Mouse (Mus musculus): ENCODE data around the gene Phf21a.

Phf21a gene

GRCm38 (mm10) chr2:92347191-92347590, 254.3 kb downstream of the Phf21a start:
- POLR2A ChIA-PET = interaction anchor here in 2 of 4 experiments (0.6 to 1.6 kb wide), 2 partner anchors 20 to 23 kb away, joined by 4 to 10 read pairs; no protein-coding TSS in a partner anchor

DNA sequence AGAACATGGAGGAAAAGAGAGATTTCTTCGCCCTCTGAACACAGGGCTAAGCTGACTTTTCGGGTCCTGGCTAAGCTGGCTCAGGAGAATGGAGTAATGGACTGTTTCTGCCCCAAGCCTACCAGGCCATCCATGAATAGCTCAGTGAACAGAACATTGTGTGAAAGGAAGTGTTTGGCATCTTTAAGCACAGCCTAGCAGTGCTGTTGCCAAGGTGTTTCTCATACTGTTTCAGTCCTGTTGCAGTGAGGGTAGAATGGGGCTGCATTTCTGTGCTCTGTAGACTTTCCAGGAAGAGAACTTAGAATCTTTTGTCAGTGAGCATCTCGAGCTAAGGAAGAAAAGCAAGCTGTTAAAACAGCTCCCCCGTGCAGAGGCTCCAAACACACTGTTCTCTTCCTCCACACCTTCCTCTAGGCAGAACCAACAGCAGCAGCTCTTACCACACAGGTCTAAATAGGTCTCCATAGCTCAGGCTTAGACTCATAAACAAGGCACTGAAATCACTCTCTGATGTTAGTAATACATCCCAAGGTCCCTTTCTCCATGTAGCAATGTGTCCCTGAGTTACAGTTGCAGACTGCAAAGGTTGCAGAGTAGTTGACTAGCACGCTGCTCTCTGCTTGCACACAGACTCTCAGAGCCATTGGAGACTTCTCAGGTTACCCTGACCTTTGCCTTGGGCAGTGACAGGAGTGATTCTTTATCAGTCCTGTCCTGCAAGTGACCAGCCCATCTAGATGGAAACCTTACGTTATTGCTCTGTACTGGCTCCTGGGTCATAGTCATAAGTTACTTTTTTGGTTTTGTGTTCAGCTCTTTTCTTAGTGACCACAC, 256.9 kb downstream of the Phf21a start:
- ChIA-PET POLR2A (interaction anchor here in 2 of 4 experiments (0.7 to 1.8 kb wide), 4 partner anchors 8 to 141 kb away, joined by 3 to 6 read pairs (median 3); partner anchors contain the start of genes Large2 (in 1 of the 2) and Pex16 (in 1 of the 2)), CTCF (interaction anchor here in 2 of 4 experiments (0.6 to 0.7 kb wide), 2 partner anchors 50 to 155 kb away, joined by 3 read pairs; no protein-coding TSS in a partner anchor)

More at GRCm38 (mm10) chr2:92347191-92347590, 254.3 kb downstream of the Phf21a start:
- CTCF ChIA-PET = no interaction called here

DNA sequence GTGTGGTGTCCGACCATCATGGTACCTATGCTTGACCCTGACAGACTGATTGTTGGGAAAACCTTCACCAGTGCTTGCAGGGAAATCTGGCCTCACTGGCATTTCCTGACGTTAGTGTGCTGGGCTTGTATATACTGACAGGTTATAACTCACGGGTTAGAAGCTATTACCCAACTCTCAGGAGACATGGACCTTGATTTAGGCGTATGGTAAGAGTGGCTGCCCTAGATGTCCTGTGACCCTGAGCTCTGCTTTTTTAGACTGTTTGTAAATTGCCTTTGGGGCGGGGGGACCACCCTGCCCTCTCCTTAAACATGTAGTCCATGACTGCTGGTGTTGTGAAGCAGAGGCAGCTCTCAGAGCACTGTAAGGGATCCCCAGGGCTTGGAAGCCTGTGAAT, 257.8 kb downstream of the Phf21a start:
- ChIA-PET POLR2A (interaction anchor here in 2 of 4 experiments (0.6 to 1.4 kb wide), 4 partner anchors 7 to 17 kb away, joined by 3 to 4 read pairs (median 3); no protein-coding TSS in a partner anchor), CTCF (no interaction called here)

DNA sequence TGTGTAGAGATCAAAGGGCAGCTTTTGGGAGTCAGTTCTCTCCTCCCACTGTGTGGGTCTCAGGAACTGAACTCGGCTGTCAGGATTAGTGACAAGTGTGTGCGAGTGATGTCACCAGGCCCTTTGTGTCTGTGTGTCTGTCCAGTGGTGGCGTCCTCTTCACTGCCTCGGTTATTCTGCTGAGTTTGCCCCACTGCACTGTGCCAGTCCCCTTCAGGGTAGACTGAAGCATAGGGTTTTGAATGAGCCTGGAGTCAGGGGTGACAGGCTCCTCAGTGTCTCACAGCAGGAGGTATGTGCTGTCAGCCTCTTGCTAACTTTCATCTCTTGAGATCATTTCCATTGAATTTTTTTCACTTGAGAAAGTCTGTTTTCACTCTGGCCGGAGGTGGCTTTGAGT, 260.5 kb downstream of the Phf21a start:
- CTCF ChIA-PET = interaction anchor here in 1 of 4 experiments (1.2 kb wide), 1 partner anchor 423 kb away, joined by 3 read pairs; no protein-coding TSS in a partner anchor
- POLR2A ChIA-PET = no interaction called here

DNA sequence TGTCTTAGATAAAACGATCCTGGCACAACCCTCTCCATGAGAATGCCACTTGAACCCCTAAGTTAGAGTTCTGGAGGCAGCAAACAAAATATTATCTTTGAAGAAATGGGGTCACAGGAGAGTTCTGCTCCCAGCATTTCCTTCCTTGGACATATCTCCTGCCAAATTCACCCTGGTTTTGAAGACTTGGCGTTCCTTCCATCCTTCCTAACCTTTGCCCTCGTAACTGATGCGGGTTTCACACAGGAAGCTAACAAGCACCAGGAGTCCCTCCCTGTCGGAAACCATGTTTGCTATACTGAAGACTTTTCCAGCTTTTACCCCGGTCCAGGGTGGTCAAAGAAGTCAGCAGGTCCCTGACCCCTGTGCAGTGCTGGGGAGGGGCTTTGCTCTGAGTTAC, 261.3 kb downstream of the Phf21a start:
- ChIA-PET POLR2A (no interaction called here), CTCF (interaction anchor here in 2 of 4 experiments (0.6 to 1.2 kb wide), 2 partner anchors 299 to 424 kb away, joined by 3 to 4 read pairs; no protein-coding TSS in a partner anchor)

DNA sequence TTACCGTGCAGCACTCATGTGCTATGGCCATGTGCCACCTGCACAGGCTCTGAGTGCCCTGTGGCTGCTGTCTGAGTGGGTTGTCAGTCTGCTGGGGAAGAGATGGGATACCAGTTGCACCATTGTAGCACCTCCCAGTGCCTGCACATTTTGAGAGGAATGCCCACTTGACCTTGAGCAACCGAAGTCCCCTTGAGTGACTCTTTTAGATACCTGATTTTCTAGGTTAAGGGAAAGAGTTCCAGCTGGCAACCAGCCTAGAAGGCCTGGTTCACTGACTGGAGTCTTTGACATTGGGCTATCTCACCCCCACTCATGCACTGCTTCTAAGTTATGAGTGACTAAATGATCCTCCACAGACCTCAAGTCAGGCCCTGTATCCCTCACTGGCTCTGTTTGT, 266.4 kb downstream of the Phf21a start:
- ChIA-PET CTCF (no interaction called here), POLR2A (interaction anchor here in 2 of 4 experiments (1.1 to 1.8 kb wide), 5 partner anchors 7 to 51 kb away, joined by 3 to 6 read pairs (median 3); partner anchors contain the start of genes Large2 (in 1 of the 2) and Pex16 (in 1 of the 2))

DNA sequence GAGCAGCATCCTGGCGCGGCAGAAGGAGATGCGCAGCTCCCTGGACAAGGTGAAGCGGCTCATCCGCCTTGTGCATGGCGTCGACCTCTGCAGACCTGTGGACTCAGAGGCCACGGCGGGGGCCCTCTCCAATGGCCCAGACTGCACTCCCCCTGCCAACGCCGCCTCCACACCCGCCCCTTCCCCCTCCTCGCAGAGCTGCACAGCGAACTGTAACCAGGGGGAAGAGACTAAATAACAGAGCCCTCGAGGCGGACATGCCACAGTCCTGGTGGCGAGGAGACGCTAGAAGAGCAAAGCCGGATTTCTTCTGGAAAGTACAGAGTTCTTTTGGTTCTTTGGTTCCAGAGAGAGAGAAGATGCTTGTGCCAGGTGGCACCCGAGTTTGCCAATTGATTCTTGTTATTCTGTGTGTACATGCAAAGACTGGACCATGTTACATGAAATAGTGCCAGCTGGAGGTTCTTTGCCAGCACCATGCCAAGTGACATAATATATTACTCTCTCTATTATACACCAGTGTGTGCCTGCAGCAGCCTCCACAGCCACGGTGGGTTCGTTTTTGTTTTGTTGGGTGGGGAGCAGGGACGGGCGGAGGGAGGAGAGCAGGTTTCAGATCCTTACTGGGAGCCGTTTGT, 267.4 kb downstream of the Phf21a start:
- POLR2A ChIA-PET = interaction anchor here in 2 of 4 experiments (1.1 to 1.8 kb wide), 5 partner anchors 9 to 50 kb away, joined by 3 to 5 read pairs (median 3); partner anchors contain the start of genes Large2 (in 1 of the 2) and Pex16 (in 1 of the 2)
- CTCF ChIA-PET = interaction anchor here in 2 of 4 experiments (0.6 to 1.0 kb wide), 2 partner anchors 126 to 379 kb away, joined by 3 read pairs; no protein-coding TSS in a partner anchor

GRCm38 (mm10) chr2:92360893-92361292, 268.0 kb downstream of the Phf21a start:
- POLR2A ChIA-PET = interaction anchor here in 1 of 4 experiments (1.8 kb wide), 1 partner anchor 8 kb away, joined by 5 read pairs; no protein-coding TSS in a partner anchor
- CTCF ChIA-PET = interaction anchor here in 1 of 4 experiments (1.0 kb wide), 1 partner anchor 125 kb away, joined by 3 read pairs; no protein-coding TSS in a partner anchor

GRCm38 (mm10) chr2:92361795-92362194, 268.9 kb downstream of the Phf21a start:
- POLR2A ChIA-PET = no interaction called here
- CTCF ChIA-PET = no interaction called here

DNA sequence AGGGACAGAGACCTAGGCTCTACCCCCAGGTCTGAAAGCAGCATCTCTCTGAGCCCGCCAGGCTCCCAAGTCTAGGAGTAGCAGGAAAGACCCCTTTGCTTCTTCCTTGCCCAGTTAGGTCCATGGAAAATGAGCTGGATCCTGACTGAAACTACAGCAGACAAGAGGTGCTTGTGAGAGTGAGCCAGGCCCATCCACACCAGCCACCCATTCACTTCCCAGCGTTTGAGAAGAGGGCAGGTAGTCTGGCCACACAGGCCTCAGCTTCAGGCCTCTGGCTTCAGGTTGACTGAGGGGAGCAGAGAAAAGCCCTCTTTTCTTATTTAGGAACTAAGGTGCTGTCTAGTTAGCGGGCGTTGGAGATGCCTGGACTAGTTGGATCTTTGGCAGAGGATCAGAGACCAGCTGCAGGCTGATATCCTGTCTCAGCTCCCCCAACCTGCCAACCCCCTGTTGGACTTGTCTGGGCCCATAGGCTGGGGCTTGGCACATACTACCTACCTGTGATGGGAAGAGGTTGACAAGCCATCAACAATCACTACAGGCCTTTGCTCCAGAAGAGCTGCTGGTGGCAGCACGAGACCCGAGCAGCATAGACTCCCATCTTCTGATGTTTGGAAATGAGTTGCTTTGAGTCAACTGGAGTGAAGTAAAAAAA, 269.8 kb downstream of the Phf21a start:
- ChIA-PET CTCF (interaction anchor here in 1 of 4 experiments (0.5 to 0.6 kb wide), 2 partner anchors 623 to 1539 kb away, joined by 7 to 8 read pairs; no protein-coding TSS in a partner anchor), POLR2A (interaction anchor here in 3 of 4 experiments (0.8 to 2.0 kb wide), 4 partner anchors 9 to 17 kb away, joined by 3 to 8 read pairs (median 5); partner anchors contain the start of genes Large2 (in 2 of the 3) and Pex16 (in 2 of the 3))

DNA sequence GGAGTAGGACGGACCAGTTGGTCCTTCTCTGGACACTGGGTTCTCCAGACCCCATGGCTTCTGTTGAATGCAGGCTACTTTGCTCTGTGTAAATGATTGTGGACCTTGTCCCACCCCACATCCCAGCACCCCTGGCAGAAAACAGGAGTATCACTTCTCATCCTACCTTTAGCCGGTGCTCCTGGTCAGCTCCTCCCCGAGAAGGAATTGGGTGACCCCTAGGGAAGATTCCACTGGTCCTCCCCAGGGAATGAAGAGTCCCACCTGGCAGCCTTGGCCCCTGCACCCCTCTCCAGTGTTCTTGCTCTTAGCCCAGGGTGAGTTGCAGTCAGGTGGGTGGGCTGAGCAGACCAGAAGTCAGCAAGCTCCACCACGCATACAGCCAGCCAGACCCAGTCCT, 271.2 kb downstream of the Phf21a start:
- CTCF ChIA-PET = no interaction called here
- POLR2A ChIA-PET = interaction anchor here in 3 of 4 experiments (0.7 to 2.0 kb wide), 3 partner anchors 11 to 51 kb away, joined by 3 to 8 read pairs (median 5); partner anchors contain the start of genes Large2 (in 2 of the 3) and Pex16 (in 2 of the 3)

GRCm38 (mm10) chr2:92365568-92365967, 272.7 kb downstream of the Phf21a start:
- POLR2A ChIA-PET = interaction anchor here in 2 of 4 experiments (2.5 to 13.4 kb wide), 4 partner anchors 7 to 62 kb away, joined by 6 to 178 read pairs (median 19); partner anchors contain the start of genes Large2 (in 2 of the 2), Pex16 (in 2 of the 2) and Cry2 (in 1 of the 2)

GRCm38 (mm10) chr2:92367383-92368029, 274.6 kb downstream of the Phf21a start:
- ChIA-PET POLR2A (interaction anchor here in 3 of 4 experiments (0.6 to 13.4 kb wide), 24 partner anchors 8 to 1563 kb away, joined by 3 to 178 read pairs (median 4); partner anchors contain the start of genes Large2 (in 2 of the 3), Pex16 (in 2 of the 3), Cry2 (in 1 of the 3) and Ddb2 (in 1 of the 3)), CTCF (interaction anchor here in 2 of 4 experiments (0.5 to 1.3 kb wide), 4 partner anchors 10 to 435 kb away, joined by 3 to 5 read pairs (median 4); partner anchors contain the start of gene Mdk (in 1 of the 2))

More at GRCm38 (mm10) chr2:92365568-92365967, 272.7 kb downstream of the Phf21a start:
- CTCF ChIA-PET = interaction anchor here in 1 of 4 experiments (0.8 kb wide), 1 partner anchor 21 kb away, joined by 3 read pairs; no protein-coding TSS in a partner anchor

DNA sequence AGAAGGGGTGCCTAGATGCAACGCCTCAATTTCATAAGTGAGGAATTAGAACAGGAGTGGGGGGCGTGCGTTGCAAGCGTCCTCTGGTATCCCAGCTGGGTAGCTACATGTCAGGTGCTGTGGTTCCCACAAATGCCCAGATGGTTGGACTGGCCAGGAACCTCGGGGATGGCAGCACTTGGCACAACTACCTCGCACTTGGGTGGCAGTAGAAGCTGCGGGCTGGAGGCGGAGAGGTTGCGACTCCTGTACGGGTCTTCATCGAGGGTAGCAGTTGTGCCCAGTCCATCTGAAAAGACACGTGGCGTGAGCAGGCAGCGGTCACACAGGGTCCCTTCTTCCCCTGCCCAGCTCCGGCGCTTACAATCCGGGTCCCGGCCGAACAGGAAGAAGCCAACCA, 277.5 kb downstream of the Phf21a start:
- ChIA-PET CTCF (interaction anchor here in 2 of 4 experiments (0.7 to 1.6 kb wide), 5 partner anchors 33 to 426 kb away, joined by 3 to 4 read pairs (median 3); no protein-coding TSS in a partner anchor), POLR2A (interaction anchor here in 2 of 4 experiments (0.9 to 13.4 kb wide), 16 partner anchors 10 to 417 kb away, joined by 3 to 178 read pairs (median 5); partner anchors contain the start of genes Cry2 (in 2 of the 2) and Mapk8ip1 (in 1 of the 2))

- ChIA-PET POLR2A (interaction anchor here in 2 of 4 experiments (0.7 to 13.4 kb wide), 20 partner anchors 9 to 417 kb away, joined by 3 to 178 read pairs (median 4); partner anchors contain the start of genes Cry2 (in 2 of the 2) and Mapk8ip1 (in 1 of the 2)), CTCF (interaction anchor here in 3 of 4 experiments (0.7 to 1.6 kb wide), 9 partner anchors 34 to 426 kb away, joined by 3 to 4 read pairs (median 3); no protein-coding TSS in a partner anchor)
Observed at GRCm38 (mm10) chr2:92370821-92371805, 278.2 kb downstream of the Phf21a start.
